Mouse (Mus musculus) large intestine, adult 2 months (tissue): ENCODE measurements around the gene Olfr1395. TPM values are rescaled to one million over a fixed set of nuclear protein-coding genes. Genes with fewer than 3 reads are reported as not detected.
A peak's percentile ranks its signal among the peaks of the same experiment; 100 is the strongest.
"Not testable (repeated sequence)": the region's sequence is repeated elsewhere in the genome, so short reads cannot be mapped to it uniquely, and the experiment has no call there.

Experiments
- DNase-seq: peaks from one replicate; pipeline ENCODE4 v3.0.0-alpha.2; 2012; ENCODE audit warnings: low read depth, low spot score
- WGBS: fragments of 180-500 bp; shearing (Covaris S2); methylation state at CpG from one replicate; pipeline ENCODE4 v1.1.7; 2018; 5-methylcytosine and 5-hydroxymethylcytosine counted together
- polyA plus RNA-seq: library from polyadenylated mRNA; depleted of rRNA; stranded (reverse); fragments of >200 nt; gene quantifications from 2 replicates; pipeline ENCODE4 v1.2.3, GENCODE M21; 2012; rRNA removed

Olfr1395 gene
- polyA plus RNA-seq, 1 experiment, result not detected

DNA sequence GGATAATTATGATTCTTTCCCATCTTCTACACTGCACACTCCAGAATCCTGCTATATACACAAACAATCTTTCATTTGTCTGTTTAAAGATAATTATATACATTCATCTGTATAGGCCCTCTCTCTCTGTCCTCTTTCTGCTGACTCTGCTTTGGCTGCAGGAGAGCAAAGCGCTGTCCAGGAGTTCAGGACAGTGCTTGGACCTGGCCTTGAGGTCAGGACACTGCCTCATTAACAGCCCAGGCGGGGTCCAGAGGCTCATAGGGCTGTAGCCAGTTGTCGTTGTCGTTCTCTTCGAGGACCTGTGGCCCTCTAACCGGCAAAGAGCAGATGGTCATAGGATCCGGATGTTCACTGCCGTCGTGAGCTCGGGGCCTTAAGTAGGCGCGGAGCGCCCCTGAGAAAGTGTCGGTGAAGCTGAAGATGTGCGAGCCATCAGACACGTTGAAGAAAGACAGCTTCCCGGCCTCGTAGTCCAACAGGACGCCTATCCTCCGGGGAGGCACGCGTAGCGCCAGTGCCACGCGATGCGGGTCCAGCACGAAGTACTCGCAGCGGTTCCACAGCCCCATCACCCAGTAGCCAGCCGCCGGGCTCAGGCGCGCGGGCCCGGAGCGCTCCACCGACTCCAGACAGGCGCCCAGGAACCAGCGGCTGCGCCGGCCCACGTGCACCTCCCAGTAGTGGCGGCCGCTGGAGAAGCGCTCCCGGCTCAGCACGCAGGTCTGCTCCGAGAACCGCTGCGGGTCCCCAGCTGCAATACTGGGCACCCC is 27.0 kb downstream of the Olfr1395 start:
- DNase-seq, result no peak
- 41% methylated on average over 50 of the region's 50 CpGs for WGBS

DNA sequence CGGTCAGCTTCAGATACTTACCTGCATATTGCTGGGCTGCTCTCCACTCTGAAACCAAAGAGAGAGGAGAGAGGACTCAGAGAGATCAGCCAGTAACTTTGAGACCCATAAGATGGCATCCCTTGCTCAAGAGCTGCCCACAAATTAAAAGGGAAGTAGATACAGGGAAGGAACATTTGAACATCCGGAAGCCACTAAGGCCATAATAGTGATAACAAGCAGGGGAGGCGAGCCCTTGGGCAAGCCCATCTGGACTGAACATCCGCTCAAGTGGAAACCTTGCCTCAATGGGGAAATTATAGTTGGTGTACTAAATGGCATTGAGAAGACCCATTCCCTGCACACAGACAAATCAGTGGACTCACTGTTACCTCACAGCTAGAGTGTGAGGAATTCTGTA is 28.5 kb downstream of the Olfr1395 start:
- DNase-seq, result no peak
- 93% methylated on average over 4 of the region's 4 CpGs for WGBS

DNA sequence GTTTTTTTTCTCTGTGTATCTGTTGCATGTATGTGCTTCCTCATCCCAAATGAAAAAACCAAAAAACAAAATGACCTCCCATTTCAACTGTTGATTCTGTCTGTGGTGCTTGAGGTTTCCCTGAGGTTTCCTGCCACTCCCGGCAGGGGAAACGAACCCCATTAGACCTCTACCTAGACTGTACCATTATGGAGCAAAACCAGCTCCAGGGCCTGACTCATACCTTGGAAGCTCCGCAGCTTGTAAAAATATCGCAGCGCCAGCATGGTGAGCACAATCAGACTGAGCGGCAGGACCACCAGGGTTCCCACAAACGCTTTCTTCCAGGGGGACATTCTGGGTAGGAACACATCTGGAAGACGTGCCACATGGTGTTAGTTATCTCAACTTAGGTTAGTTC is 33.3 kb downstream of the Olfr1395 start:
- 73% methylated on average over 8 of the region's 8 CpGs for WGBS
- no peak for DNase-seq

DNA sequence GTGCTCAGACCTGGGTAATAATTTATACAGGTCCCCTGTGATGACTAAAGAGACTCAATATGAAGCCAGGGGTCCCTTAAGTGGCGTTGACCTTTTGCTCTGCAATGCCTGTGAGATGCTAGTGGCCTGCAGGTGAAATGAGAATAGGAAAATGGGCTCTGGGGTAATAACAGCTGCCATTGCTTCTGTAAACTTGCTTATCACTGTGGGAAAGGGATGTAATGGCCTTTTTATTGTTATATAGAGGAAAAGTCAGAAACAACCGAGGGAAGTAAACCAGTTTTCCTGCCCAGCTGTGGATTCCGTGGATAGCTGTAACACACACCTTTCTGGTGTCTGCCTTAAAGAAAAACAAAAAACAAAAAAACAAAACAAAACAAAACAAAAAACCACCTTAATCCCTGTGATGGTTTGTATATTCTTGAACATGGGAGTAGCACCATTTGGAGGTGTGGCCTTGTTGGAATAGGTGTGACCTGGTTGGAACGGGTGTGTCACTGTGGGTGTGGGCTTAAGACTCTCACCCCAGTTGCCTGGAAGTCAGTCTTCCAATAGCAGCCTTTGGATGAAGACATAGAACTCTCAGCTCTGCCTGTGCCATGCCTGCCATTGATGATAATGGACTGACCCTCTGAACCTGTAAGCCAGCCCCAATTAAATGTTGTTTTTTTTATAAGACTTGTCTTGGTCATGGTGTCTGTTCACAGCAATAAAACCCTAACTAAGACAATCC is 34.1 kb downstream of the Olfr1395 start:
- DNase-seq, result peak; percentile 59
- 18% methylated on average over 4 of the region's 4 CpGs for WGBS

DNA sequence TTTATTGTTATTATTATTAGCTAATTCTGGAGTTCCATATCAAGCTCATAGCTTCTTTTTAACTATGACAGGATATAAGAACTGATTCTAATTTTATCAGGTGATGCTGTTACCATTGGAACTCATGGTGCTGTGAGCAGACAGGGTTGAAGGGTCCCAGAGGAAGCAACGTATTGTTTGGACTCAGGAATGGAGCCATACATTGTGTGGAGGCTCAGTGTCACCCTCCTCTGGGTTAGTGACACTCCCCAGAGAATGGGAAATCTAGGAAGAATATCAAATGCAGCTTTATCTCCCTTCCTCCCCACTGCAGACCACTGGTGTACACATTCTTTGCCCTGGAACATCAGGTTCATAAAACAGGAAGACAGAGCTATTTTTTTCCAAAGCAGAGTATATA is 41.1 kb downstream of the Olfr1395 start:
- 72% methylated on average over 1 of the region's 1 CpGs for WGBS
- no peak for DNase-seq

DNA sequence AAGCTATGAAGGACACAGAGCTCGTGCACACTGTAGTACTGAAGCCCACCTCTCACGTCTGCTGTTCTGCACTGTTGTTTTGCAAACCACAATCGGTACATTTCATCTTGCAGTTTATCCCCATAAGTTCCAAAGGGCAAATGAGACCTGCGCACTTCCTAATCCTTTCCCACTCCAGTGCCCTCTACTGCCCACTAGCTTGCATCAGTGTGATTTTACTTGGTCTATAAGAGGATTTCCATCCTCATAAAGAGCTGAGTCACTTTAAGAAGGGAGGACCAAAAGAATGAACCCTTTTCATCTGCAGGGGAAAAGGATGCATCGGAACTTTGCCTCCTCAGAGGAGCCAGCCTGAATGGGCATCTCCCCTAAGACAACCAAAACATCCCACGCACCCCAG is 44.4 kb downstream of the Olfr1395 start:
- WGBS, result 51% methylated on average over 6 of the region's 6 CpGs
- DNase-seq, result no peak

DNA sequence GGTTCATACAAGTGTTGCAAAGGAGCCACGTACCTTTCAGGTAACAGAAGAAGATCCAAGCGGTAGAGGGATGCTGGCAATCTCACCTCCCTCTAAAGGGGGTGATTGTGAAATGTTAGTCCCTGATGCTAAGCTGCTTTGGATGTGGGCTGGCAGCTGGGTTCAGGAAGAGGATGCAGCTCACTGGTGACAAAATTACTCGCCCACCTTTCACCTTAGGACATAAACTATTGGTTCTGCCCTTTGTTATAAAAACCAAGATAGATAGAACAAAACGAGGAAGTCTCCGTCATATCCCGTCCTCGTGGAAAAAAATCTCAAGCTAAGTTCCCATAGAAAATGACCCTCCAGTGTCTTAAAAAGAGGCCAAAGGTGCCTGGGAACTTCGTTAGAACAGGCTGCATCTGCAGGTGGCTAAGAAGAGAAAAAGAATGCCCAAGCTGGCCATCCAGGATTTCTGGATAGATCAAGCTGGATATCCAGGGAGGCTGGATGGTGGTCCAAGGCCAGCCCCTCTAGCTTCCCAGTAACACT is 44.9 kb downstream of the Olfr1395 start, which contains the start of gene Btnl9:
TSS of gene Btnl9 (minus strand) at position 205 of the 534 bp plus-strand sequence.
- DNase-seq, result no peak
- 70% methylated on average over 8 of the region's 8 CpGs for WGBS

DNA sequence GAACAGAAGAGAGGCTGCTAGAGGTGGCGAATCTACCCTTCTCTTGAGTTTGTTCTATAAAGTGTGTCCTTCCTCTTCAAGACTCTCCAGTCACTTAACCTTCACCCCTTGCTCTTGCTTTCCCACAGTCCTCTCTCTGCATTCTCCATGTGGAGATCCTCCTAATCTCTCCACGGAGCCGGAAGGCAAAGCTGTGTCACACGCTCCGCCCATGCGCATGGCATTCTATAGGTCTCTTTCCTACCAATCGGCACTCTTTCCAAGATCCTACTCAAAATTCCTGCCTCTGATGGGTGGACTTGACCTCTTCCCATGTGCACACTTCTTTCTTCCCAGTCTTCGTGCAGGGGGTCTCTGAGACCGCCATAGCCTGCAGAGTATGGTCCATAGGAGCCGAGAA is 45.6 kb downstream of the Olfr1395 start:
- DNase-seq, result no peak
- WGBS, result 83% methylated on average over 10 of the region's 10 CpGs

DNA sequence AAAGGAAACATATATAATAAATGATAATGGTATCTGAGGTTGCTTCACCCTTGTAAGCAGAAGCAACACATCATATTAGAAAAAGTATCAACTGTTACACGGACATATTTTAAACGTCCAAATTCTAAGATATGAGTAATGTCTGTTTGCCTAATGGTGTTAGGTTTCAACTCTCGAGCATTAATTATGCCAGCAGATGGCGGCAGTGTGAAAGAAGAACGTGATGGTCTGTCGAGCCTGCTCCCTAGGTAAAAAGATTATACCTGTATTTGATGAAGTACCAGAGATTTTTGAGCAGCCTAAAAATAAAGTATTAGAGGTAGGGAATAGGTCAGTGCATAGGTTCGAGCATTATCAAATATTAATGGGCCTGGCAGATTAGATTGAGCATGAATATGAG is 47.7 kb downstream of the Olfr1395 start:
- DNase-seq, result no peak

DNA sequence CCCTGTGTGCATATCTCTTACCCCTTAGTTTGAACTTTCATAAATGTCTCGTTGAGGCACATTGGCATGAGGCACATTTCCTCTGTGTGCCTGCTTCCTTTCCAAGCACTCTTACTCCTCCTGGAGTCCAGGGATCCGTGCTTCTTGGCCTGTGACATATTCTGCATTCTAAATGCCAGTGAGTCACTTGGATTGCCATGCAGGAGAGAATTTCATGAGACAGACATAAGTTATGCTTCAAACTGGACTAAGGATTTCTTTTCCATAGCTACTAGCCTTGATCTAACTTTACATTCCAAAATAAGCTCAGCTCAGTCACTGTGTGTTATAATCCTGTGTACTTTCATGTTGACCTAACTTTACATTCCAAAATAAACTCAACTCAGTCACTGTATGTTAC is 49.0 kb downstream of the Olfr1395 start:
- no peak for DNase-seq
- 33% methylated on average over 2 of the region's 2 CpGs for WGBS

More for the DNA sequence above, 47.7 kb downstream of the Olfr1395 start:
- WGBS, result under 1% methylated on average over 7 of the region's 7 CpGs

DNA sequence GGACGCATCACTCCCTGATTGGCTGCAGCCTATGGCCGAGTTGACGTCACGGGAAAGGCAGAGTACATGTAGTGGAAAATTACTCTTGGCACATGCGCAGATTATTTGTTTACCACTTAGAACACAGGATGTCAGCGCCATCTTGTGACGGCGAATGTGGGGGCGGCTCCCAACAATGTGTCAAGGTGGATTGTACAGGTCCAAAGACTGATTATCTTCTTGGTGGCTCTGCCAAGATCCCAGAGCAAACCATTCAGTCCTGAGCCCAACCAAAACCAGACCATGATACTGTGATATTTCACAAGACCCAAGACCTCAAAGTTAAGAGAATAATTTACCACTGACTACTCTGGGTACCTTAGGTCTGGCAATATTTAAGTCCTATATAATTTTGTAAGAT is 52.7 kb downstream of the Olfr1395 start:
- 91% methylated on average over 9 of the region's 9 CpGs for WGBS
- DNase-seq, result not testable (repeated sequence)

DNA sequence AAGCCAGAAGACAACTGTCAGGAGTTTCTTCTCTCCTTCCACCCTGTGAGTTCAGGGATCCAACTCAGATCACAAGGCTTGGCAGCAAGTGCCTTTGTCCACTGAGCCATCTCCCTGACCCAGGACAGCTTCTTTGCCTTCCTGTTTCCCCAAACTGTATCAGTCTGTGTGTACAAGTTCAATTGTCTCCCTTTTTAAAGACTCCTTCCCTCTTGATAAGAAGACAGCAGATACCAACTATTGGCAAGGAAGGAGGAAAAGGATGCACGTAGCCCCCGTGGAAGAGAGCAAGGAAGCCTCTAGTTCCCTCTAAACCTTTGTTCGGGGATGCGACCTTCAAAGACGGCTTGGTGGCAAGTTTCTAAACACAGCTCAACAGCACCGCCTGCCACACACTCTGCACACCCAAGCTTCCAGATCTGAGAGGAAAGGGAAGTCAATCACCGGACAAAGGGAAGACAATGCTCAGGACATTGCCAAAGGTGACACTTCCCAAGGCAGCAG is 53.8 kb downstream of the Olfr1395 start:
- WGBS, result 84% methylated on average over 7 of the region's 7 CpGs
- no peak for DNase-seq

Other genes with a start within 250 kb of the Olfr1395 start
- 3.3 and 8.2 TPM in 2 replicates for gene Gm5431, start 240.1 kb upstream of the Olfr1395 start, polyA plus RNA-seq
- gene Psme2b, start 196.1 kb upstream of the Olfr1395 start, polyA plus RNA-seq, result 51.6 and 64.4 TPM in 2 replicates
- 0.63 and 1.6 TPM in 2 replicates for gene Olfr56, start 163.4 kb upstream of the Olfr1395 start, polyA plus RNA-seq
- gene 9930111J21Rik1, start 162.9 kb upstream of the Olfr1395 start, polyA plus RNA-seq, result 0.86 and 2.9 TPM in 2 replicates
- gene Gm12185, start 150.0 kb upstream of the Olfr1395 start, polyA plus RNA-seq, result 0.27 and 1.3 TPM in 2 replicates
- gene Tgtp1, start 148.1 kb upstream of the Olfr1395 start, polyA plus RNA-seq, result 2.7 and 3.4 TPM in 2 replicates
- 0.42 and 1.9 TPM in 2 replicates for gene 9930111J21Rik2, start 91.0 kb upstream of the Olfr1395 start, polyA plus RNA-seq
- gene Tgtp2, start 78.1 kb upstream of the Olfr1395 start, polyA plus RNA-seq, result 20.1 and 21.4 TPM in 2 replicates
- gene Ifi47, start 65.7 kb upstream of the Olfr1395 start, polyA plus RNA-seq, result 26.9 and 30.2 TPM in 2 replicates
- not detected in 2 replicates for gene Olfr1396, start 27.4 kb upstream of the Olfr1395 start, polyA plus RNA-seq
- not detected in 2 replicates for gene Olfr1394, start 12.1 kb downstream of the Olfr1395 start, polyA plus RNA-seq
- gene Btnl9, start 44.9 kb downstream of the Olfr1395 start, polyA plus RNA-seq, result 0.10 and 0.30 TPM in 2 replicates
- 1.1 and 1.8 TPM in 2 replicates for gene Zfp62, start 61.0 kb downstream of the Olfr1395 start, polyA plus RNA-seq
- 120 and 150 TPM in 2 replicates for gene Mgat1, start 101.9 kb downstream of the Olfr1395 start, polyA plus RNA-seq
- gene Olfr1393, start 136.0 kb downstream of the Olfr1395 start, polyA plus RNA-seq, result 0.19 and 0.32 TPM in 2 replicates
- 0.18 and 0.29 TPM in 2 replicates for gene Olfr1392, start 143.0 kb downstream of the Olfr1395 start, polyA plus RNA-seq
- gene Olfr10, start 162.5 kb downstream of the Olfr1395 start, polyA plus RNA-seq, result not detected in 2 replicates
- not detected in 2 replicates for gene Olfr1391, start 180.5 kb downstream of the Olfr1395 start, polyA plus RNA-seq
- not detected in 2 replicates for gene Olfr1390, start 192.9 kb downstream of the Olfr1395 start, polyA plus RNA-seq